Mouse (Mus musculus) C2C12 (cell line): ENCODE data around the gene Pdzd2.

Experiments used
- CTCF ChIP-seq: IDR thresholded peaks from one replicate; pipeline ENCODE4 v1.5.1; 2011; ENCODE audit not compliant: control insufficient read depth, insufficient read depth, insufficient read length
- MAX ChIP-seq: IDR thresholded peaks from one replicate; pipeline ENCODE4 v1.6.1; 2011; ENCODE audit warnings: mild to moderate bottlenecking, control low read depth
- MYOD1 ChIP-seq: IDR thresholded peaks from one replicate; pipeline ENCODE4 v1.6.1; 2011; ENCODE audit warnings: low read depth; ENCODE audit not compliant: control insufficient read depth, insufficient read length
- USF1 ChIP-seq: IDR thresholded peaks from one replicate; pipeline ENCODE4 v1.6.1; 2011; ENCODE audit warnings: low read depth, mild to moderate bottlenecking, control low read depth, moderate library complexity

DNA sequence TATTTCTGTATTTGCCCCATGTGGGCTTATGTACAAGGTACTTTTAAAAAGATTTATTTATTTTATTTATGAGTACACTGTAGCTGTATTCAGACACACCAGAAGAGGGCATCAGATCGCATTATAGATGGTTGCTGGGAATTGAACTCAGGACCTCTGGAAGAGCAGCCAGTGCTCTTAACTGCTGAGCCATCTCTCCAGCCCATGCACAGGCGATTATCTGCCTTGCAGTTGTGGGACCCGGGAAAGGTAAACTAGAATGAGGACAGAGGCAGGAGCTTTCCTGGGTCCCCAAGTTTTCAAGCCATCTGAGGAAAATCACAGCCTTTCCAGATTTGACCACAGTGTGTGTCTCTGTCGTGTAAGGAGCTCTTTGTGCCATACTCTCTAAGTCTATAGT lies 370.9 kb downstream of the Pdzd2 start:
- TF ChIP-seq MYOD1 (no peak), CTCF (no peak), USF1 (no peak), MAX (no peak)
